Mouse (Mus musculus) bone marrow, adult 2 months (tissue): ENCODE measurements around the gene Hmg20b.

Experiments
- CTCF ChIP-seq: fragments of 200-500 bp; IDR thresholded peaks from 2 replicates; pipeline ENCODE4 v1.5.1; 2011; ENCODE audit warnings: low read length, control low read depth; ENCODE audit not compliant: control insufficient read depth, insufficient read depth
- POLR2A ChIP-seq: fragments of 200-500 bp; IDR thresholded peaks from 2 replicates; pipeline ENCODE4 v1.6.1; 2011; ENCODE audit warnings: low read depth, mild to moderate bottlenecking, control low read depth, low read length, borderline replicate concordance; ENCODE audit not compliant: control insufficient read depth

GRCm38 (mm10) chr10:81358841-81359240 lies 8.6 kb upstream of the Hmg20b start:
- TF ChIP-seq POLR2A (no peak), CTCF (no peak)
